1 mouse cellular context compared by ENCODE assay signal in the genomic region with DNA sequence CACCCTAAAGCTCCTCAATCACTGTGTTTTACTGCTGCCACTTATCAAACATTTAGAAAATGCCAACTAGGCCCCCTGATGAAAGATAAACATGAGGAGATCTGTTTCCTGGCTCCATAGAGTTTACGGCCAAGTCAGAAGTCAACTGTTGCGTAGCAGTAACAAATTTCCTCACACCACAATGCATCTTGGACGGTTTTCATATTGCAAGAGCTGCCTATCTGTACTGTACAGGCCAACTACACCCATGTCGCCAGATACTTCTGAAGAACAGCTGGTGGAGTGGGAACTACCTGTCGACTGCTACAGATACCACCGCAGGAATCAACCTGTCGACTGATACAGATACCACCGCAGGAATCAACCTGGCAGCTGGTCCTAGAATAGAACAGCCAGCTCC.
TF ChIP-seq lines count a peak whose summit lies in the region.

No protein-coding gene starts in this region.

TF ChIP-seq in MEL, 35 proteins besides CTCF, POLR2A, EP300 and RAD21:
- TF ChIP-seq POLR2AphosphoS5 (IDR thresholded peaks at IDR 0.05; ENCODE audit: borderline replicate concordance, low read depth, low read length) (no peak), USF2 (IDR thresholded peaks at IDR 0.05; ENCODE audit: borderline replicate concordance in 1 of 2, insufficient read depth in 1 of 2, low read depth in 1 of 2, low read length in 2 of 2) (no peak), MYC (IDR thresholded peaks at IDR 0.05; ENCODE audit: low read depth, low read length) (no peak), TCF12 (IDR thresholded peaks at IDR 0.05; ENCODE audit: low read depth, low read length) (peak; percentile 10; the same call in 1 of the 2 replicates), HCFC1 (IDR thresholded peaks at IDR 0.05; ENCODE audit: low read depth, low read length) (no peak)
TF ChIP-seq in MEL: peak in this region for 1.
